Mouse (Mus musculus) hindbrain, embryonic 13.5 days (tissue): ENCODE data around the gene Mcoln2. TPM values are rescaled to one million over a fixed set of nuclear protein-coding genes. Genes with fewer than 3 reads are reported as not detected.
"Not testable (repeated sequence)": the region's sequence is repeated elsewhere in the genome, so short reads cannot be mapped to it uniquely, and the experiment has no call there.

Experiments
- ATAC-seq: fragments of 200-750 bp; cut with Nextera tagmentation; 2 replicates; pipeline ENCODE4 v1.8.0; 2017; ENCODE audit warnings: moderate TSS enrichment; ENCODE audit not compliant: low FRiP score
- H3K27ac ChIP-seq: fragments of 300-500 bp; sonication (generic); 2 replicates; pipeline ENCODE4 v1.5.1; 2015; ENCODE audit warnings: inconsistent platforms, mild to moderate bottlenecking, moderate library complexity
- H3K27me3 ChIP-seq: fragments of 300-500 bp; sonication (generic); 2 replicates; pipeline ENCODE4 v1.6.1; 2015; ENCODE audit warnings: mild to moderate bottlenecking, inconsistent platforms
- H3K36me3 ChIP-seq: fragments of 300-500 bp; sonication (generic); 2 replicates; pipeline ENCODE4 v1.6.1; 2015; ENCODE audit warnings: mild to moderate bottlenecking, inconsistent platforms
- H3K4me1 ChIP-seq: fragments of 300-500 bp; sonication (generic); replicated peaks from 2 replicates; pipeline ENCODE4 v1.6.1; 2015; ENCODE audit warnings: inconsistent platforms
- H3K4me2 ChIP-seq: fragments of 300-500 bp; sonication (generic); 2 replicates; pipeline ENCODE4 v1.6.1; 2015; ENCODE audit warnings: inconsistent platforms, mild to moderate bottlenecking, moderate library complexity
- H3K4me3 ChIP-seq: fragments of 300-500 bp; sonication (generic); 2 replicates; pipeline ENCODE4 v1.5.1; 2015; ENCODE audit warnings: mild to moderate bottlenecking, inconsistent platforms
- H3K9ac ChIP-seq: fragments of 300-500 bp; sonication (generic); 2 replicates; pipeline ENCODE4 v1.6.1; 2015; ENCODE audit warnings: mild to moderate bottlenecking, inconsistent platforms
- H3K9me3 ChIP-seq: fragments of 300-500 bp; sonication (generic); 2 replicates; pipeline ENCODE4 v1.6.1; 2016; ENCODE audit warnings: inconsistent platforms
- WGBS: fragments of 180-500 bp; shearing (Covaris S2); methylation state at CpG from one replicate; pipeline ENCODE4 v1.1.7; 2015; 5-methylcytosine and 5-hydroxymethylcytosine counted together
- polyA plus RNA-seq: library from polyadenylated mRNA; unstranded; fragments of >200 nt; fragmentation: Nextera tagmentation; extraction: Ambion mirVana; gene quantifications from 2 replicates; pipeline ENCODE4 v1.2.1, GENCODE M21; 2015

The Mcoln2 gene
- polyA plus RNA-seq, 1 experiment from 2014 or later, result 0.27 TPM

DNA sequence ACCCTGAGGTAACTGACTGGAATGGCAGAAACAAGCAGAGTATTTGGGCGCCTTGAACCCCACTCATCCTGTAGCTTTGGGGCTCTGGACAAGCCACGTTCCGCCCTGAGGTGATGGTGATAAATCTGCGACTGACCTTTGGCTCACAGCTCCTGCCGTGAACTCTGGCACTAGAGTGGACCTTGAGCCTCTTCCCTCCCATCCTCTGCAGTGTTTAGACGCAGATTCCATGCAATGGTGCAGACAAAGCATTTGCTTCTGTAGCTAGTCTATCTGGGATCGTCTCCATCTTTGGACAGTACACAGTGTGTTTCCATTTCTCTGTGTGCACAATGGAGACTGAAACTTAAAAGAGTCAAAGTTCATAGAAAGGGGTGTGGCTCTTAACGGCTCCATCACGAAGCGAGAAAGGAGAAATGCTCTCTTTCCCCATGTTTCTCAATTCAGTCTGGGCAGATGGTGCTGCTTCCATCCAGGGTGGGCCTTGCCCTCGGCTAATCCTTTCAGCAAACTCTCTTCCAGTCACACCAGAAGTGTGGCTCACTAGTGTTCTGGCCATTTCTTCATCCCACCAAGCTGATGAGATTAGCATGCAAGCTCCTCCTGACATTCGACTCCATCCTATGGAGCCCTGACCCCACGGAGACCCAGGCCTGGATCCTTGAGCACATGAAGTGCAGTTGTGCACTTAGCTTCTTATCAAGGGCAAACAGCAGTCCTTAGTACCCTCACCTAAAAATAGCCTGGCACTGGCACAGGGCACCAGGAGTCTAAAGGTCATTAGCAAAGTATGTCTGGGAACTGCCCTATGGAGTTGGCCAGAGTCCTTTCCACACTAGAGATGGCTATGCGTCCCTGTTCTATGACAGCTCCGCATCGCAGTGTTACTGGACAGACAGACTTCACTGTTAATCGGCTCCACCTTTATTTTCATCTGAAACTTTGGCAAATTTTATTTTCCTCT is 47.4 kb downstream of the Mcoln2 start:
- ATAC-seq, result no peak
- no peak overlapping the region for H3K9ac ChIP-seq
- H3K27me3 ChIP-seq, result peaks cover 8% of the 10 kb centered on the region; the same call in 1 of the 2 replicates
- peaks cover 16% of the 10 kb centered on the region for H3K4me1 ChIP-seq
- no peaks in the 10 kb centered on the region for H3K36me3 ChIP-seq
- WGBS, result 73% methylated on average over 17 of the region's 17 CpGs
- H3K27ac ChIP-seq, result no peak overlapping the region
- no peak overlapping the region for H3K4me2 ChIP-seq
- no peaks in the 10 kb centered on the region for H3K9me3 ChIP-seq
- no peak overlapping the region for H3K4me3 ChIP-seq

DNA sequence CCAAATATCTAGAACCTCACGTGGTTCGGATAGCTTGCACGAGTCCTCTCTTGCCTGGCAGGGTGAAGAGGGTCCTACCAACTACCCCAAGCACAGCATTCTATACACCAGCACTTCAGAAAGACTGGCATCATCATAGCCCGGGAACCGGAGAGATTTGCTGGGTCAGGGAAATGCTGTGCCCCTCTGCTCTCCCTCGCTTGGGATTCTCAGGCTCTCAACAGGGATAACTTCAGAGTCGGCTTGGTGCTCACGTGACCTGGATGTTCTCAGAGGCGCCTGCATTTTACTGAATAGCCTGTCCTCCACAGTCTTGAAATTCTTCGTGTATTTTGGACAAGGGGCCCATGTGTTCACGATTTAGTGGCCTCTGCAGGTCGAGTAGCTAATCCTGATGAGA is 48.2 kb downstream of the Mcoln2 start:
- no peak for ATAC-seq
- Histone ChIP-seq H3K27ac (no peak overlapping the region), H3K9ac (no peak overlapping the region), H3K9me3 (no peaks in the 10 kb centered on the region), H3K4me3 (no peak overlapping the region), H3K4me2 (no peak overlapping the region), H3K36me3 (no peaks in the 10 kb centered on the region), H3K27me3 (peaks cover 8% of the 10 kb centered on the region; the same call in 1 of the 2 replicates), H3K4me1 (peaks cover 16% of the 10 kb centered on the region)
- WGBS, result 88% methylated on average over 12 of the region's 12 CpGs

DNA sequence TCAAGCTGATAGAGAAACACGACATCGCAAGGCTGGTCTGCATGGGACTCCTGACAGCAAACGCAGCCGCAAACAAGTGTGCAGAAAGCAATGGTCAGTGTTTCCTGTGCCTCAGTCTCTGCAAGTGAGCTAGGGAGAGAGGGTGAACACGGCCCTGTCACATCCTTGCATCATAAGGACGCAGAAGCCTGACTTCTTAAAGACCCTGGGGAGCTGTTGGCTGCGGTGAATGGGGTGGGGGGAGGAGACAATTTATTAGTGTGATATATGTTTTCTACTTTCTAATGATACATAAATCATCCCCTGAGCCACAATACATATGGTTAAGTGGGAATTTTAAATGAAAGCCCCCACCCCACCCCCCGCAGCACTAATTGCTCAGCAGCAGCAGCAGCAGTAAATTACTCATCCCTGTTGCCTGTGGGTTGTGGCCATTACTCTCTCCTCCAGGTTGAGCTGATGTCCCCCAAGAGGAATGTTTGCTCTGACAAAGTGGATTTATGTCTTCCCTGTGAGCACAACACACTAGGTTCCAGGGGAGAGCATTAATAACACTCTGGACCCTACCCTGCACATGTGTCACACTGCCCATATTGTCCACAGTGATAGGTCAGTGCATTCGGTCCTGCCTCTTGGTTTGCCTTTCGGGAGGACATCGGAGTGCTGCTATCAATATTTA is 49.3 kb downstream of the Mcoln2 start:
- H3K27ac ChIP-seq, result peak overlapping the region; percentile 55; the same call in 1 of the 2 replicates
- H3K4me1 ChIP-seq, result peaks cover 12% of the 10 kb centered on the region
- H3K9me3 ChIP-seq, result no peaks in the 10 kb centered on the region
- no peaks in the 10 kb centered on the region for H3K36me3 ChIP-seq
- no peak overlapping the region for H3K4me2 ChIP-seq
- peak; percentile 85 for ATAC-seq
- WGBS, result 44% methylated on average over 11 of the region's 11 CpGs
- no peak overlapping the region for H3K9ac ChIP-seq
- peaks cover 14% of the 10 kb centered on the region; the same call in 1 of the 2 replicates for H3K27me3 ChIP-seq
- no peak overlapping the region for H3K4me3 ChIP-seq

DNA sequence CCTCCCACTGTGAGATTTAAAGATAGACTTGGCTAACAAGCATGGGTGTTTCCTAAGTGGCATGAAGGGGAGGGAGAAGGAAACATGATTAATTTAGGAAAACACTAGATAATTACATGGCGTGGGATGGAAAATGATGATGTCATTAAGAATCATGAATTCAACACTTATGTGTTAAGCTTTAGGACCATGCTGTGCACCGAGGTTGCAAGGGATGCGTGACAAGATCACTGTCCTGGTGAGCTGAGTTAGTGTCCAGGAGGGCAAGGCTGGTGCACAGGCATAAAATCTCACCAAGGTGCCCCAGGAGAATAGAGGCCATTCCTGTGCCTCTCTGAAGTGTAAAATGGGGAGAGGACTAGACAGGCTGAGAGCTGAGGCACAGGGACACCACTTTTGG is 49.9 kb downstream of the Mcoln2 start:
- Histone ChIP-seq H3K27me3 (peaks cover 15% of the 10 kb centered on the region; the same call in 1 of the 2 replicates), H3K36me3 (no peaks in the 10 kb centered on the region), H3K9me3 (no peaks in the 10 kb centered on the region), H3K4me2 (no peak overlapping the region), H3K4me1 (peaks cover 12% of the 10 kb centered on the region), H3K9ac (no peak overlapping the region), H3K4me3 (no peak overlapping the region), H3K27ac (no peak overlapping the region)
- 42% methylated on average over 3 of the region's 3 CpGs for WGBS
- peak; percentile 12; the same call in 1 of the 2 replicates for ATAC-seq

DNA sequence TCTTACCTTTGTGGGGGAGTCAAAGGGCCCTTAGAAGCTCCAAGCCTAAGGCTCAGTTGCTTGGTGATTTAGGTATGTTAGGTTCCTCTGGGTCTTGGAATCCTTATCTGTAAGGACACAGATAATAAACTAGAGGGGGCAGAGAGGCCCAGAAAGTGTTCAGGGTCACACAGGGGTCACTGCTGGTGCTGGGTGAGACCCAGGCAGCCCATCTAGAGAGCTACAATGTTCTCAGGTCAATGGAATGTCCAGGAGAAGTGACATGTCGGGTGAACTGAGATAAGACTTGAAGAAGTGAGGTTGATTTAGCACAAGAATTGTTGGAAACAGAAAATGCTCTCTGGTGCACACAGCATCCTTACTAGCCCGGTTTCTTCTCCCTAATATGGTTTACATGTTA is 54.7 kb downstream of the Mcoln2 start:
- H3K4me3 ChIP-seq, result no peak overlapping the region
- H3K36me3 ChIP-seq, result no peaks in the 10 kb centered on the region
- H3K27me3 ChIP-seq, result 0 out of 2 replicates have a peak, but pooled peaks cover 15% of the 10 kb centered on the region
- no peak overlapping the region for H3K9ac ChIP-seq
- no peak overlapping the region for H3K27ac ChIP-seq
- no peaks in the 10 kb centered on the region for H3K9me3 ChIP-seq
- H3K4me2 ChIP-seq, result no peak overlapping the region
- 74% methylated on average over 2 of the region's 2 CpGs for WGBS
- ATAC-seq, result no peak
- peaks cover under 1% of the 10 kb centered on the region; the same call in 1 of the 2 replicates for H3K4me1 ChIP-seq

DNA sequence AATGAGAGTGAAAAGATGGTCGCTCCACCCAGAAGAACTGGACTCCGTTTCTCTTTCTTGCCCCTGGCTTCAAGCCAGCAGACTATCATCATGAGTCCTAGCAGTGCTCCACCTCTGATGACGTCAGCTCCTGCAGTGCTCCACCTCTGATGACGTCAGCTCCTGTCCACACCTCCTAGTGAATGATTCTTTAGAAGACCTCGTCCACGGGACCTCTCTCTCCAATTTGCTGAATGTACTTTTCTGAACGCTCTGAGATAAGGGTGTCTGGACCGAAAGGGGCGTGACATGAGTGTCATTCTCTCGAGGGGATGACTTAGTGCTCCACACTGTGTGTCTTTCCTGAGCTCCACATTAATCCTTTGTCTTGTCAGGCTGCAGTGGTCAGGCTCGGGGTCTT is 55.7 kb downstream of the Mcoln2 start:
- Histone ChIP-seq H3K36me3 (no peaks in the 10 kb centered on the region), H3K4me1 (no peaks in the 10 kb centered on the region), H3K9me3 (no peaks in the 10 kb centered on the region), H3K4me3 (no peak overlapping the region), H3K27ac (no peak overlapping the region), H3K9ac (no peak overlapping the region), H3K27me3 (0 out of 2 replicates have a peak, but pooled peaks cover 15% of the 10 kb centered on the region), H3K4me2 (no peak overlapping the region)
- WGBS, result 85% methylated on average over 11 of the region's 11 CpGs
- no peak for ATAC-seq

DNA sequence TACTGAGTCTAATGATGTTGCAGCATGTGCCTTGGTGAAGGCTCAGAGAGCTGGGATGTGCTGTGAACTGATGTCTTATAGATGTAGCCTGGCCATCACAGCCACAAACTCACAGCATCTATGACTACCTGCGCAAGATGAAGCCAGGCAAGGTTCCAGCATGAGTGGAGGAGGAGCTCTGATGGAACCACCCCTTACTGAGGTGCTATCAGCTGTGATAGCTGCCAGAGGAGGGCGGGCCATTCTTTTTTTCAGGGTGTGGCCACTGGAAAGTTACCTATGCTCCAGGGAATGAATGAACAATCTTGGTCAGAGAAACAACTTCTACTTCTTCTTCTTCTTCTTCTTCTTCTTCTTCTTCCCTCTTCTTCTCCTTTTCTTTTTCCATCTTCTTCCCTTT is 57.0 kb downstream of the Mcoln2 start:
- Histone ChIP-seq H3K36me3 (no peaks in the 10 kb centered on the region), H3K4me3 (no peak overlapping the region), H3K4me2 (no peak overlapping the region), H3K27me3 (0 out of 2 replicates have a peak, but pooled peaks cover 15% of the 10 kb centered on the region), H3K9me3 (no peaks in the 10 kb centered on the region), H3K9ac (no peak overlapping the region), H3K27ac (no peak overlapping the region), H3K4me1 (no peaks in the 10 kb centered on the region)
- 82% methylated on average over 2 of the region's 2 CpGs for WGBS
- ATAC-seq, result no peak

DNA sequence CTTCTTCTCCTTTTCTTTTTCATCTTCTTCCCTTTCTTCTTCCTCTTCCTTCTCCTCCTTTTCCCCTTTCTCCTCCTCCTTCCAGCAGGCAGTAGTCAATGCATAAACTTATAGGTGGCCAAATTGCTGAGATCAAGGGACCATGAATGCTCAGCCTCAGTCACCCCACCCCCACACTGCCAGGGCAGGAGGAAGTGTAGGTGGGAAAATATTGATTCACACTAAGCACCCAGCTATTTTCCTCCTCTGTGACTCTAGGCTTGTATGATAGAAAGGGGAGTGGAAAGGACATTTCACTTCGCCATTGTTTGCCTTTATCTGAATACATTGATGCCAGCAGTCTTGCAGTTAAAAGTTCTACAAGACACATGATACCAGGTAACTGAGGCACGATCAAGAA is 57.8 kb downstream of the Mcoln2 start:
- Histone ChIP-seq H3K27ac (no peak overlapping the region), H3K36me3 (no peaks in the 10 kb centered on the region), H3K4me2 (no peak overlapping the region), H3K27me3 (0 out of 2 replicates have a peak, but pooled peaks cover 15% of the 10 kb centered on the region), H3K4me3 (no peak overlapping the region), H3K9me3 (no peaks in the 10 kb centered on the region), H3K4me1 (no peaks in the 10 kb centered on the region), H3K9ac (no peak overlapping the region)
- 85% methylated on average over 2 of the region's 2 CpGs for WGBS
- ATAC-seq, result no peak

DNA sequence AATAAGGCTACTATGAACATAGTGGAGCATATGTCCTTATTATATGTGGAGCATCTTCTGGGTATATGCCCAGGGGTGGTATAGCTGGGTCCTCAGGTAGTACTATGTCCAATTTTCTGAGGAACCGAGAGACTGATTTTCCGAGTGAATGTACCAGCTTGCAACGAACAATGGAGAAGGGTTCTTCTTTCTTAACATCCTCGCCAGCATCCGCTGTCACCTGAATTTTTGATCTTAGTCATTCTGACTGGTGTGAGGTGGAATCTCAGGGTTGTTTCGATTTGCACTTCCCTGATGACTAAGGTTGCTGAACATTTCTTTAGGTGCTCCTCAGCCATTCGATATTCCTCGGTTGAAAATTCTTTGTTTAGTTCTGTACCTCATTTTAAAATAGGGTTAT is 60.1 kb downstream of the Mcoln2 start:
- H3K27ac ChIP-seq, H3K9ac ChIP-seq, H3K9me3 ChIP-seq, H3K36me3 ChIP-seq, H3K4me2 ChIP-seq, H3K4me3 ChIP-seq, H3K4me1 ChIP-seq, H3K27me3 ChIP-seq, ATAC-seq: not testable (repeated sequence)
- WGBS, result 95% methylated on average over 8 of the region's 8 CpGs

DNA sequence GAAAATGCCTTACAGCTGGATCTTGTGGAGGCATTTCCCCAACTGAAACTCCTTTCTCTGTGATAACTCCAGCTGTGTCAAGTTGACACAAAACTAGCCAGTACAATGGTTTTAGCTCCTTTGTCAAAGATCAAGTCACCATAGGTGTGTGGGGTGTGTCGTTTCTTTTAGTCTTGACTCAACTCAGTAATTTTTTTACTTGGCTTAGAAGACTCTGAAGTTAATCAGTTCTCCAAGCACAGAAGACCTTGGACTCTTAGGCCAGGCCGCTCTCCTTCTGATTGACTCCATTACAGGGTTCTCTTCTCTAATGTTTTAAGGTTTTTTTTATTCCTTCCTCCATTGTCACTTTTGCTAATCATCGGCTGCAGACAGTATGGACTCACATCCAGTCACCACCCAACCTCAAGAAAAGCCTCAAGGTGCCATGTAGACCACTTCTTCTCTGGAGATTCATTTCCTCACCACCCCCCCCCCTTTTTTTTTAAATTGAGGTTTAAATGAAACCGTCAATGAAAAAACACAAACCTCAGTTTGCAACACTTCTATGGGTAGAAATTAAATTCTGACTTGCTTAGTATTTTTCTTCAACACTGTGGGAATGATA is 61.6 kb downstream of the Mcoln2 start:
- 86% methylated on average over 4 of the region's 4 CpGs for WGBS

DNA sequence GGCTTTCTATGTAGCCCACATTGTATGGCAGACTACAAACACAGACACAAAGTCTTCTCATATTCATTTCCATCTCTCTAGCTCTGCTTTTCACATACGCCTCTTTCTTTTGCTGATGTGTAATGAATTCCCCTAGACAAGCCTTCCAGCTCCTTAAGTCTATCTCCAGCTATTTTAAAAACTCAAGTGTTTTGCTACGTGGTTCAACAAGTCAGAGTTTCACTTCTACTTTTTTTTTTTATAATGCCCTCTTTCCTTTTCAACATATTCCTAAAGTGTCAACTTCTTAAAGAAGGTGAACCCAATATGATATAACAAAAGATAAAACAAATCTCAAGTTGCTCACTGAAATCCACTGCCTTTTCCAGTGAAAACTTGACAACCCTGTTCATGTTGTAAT is 62.3 kb downstream of the Mcoln2 start:
- Histone ChIP-seq H3K9me3 (no peaks in the 10 kb centered on the region), H3K4me3 (no peak overlapping the region), H3K9ac (no peak overlapping the region), H3K27me3 (0 out of 2 replicates have a peak, but pooled peaks cover 4% of the 10 kb centered on the region), H3K4me2 (no peak overlapping the region), H3K36me3 (no peaks in the 10 kb centered on the region), H3K27ac (no peak overlapping the region), H3K4me1 (no peaks in the 10 kb centered on the region)
- no peak for ATAC-seq
- WGBS, result 96% methylated on average over 2 of the region's 2 CpGs

More for the DNA sequence above, 61.6 kb downstream of the Mcoln2 start:
- no peaks in the 10 kb centered on the region for H3K4me1 ChIP-seq
- H3K9ac ChIP-seq, result no peak overlapping the region
- ATAC-seq, result no peak
- H3K27ac ChIP-seq, result no peak overlapping the region
- no peak overlapping the region for H3K4me3 ChIP-seq
- 0 out of 2 replicates have a peak, but pooled peaks cover 7% of the 10 kb centered on the region for H3K27me3 ChIP-seq
- no peak overlapping the region for H3K4me2 ChIP-seq
- H3K9me3 ChIP-seq, result no peaks in the 10 kb centered on the region
- H3K36me3 ChIP-seq, result no peaks in the 10 kb centered on the region

DNA sequence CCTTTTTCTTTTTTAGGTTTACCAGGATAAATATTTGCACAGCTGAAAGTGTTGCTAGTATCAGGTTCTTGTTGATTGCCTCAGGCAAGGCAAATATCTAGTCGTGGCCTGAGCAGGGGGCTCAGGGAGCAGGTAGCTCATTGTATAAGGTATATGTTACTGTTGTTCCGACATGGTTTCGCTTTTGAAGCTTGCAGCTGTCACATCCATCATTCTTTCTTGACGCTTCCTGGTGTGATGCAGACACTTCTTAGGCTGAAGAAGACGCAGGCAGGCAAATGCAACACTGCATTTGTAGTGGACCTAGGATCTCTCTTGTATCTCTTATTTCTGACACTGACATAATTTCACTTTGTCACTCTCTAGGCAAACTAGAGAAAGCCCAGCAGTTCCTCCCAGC is 63.7 kb downstream of the Mcoln2 start:
- ATAC-seq, result no peak
- H3K27ac ChIP-seq, result no peak overlapping the region
- no peaks in the 10 kb centered on the region for H3K4me1 ChIP-seq
- H3K27me3 ChIP-seq, result 0 out of 2 replicates have a peak, but pooled peaks cover 4% of the 10 kb centered on the region
- 50% methylated on average over 5 of the region's 5 CpGs for WGBS
- no peaks in the 10 kb centered on the region for H3K9me3 ChIP-seq
- H3K36me3 ChIP-seq, result no peaks in the 10 kb centered on the region
- no peak overlapping the region for H3K4me2 ChIP-seq
- H3K4me3 ChIP-seq, result no peak overlapping the region
- no peak overlapping the region for H3K9ac ChIP-seq
